Mouse (Mus musculus): ENCODE results near the gene Bcdin3d. TPM values are rescaled to one million over a fixed set of nuclear protein-coding genes. Genes with fewer than 3 reads are reported as not detected.

Gene Bcdin3d
- polyA plus RNA-seq (2014; fragmentation: Nextera tagmentation; extraction: Ambion mirVana) = 23.0 and 24.6 TPM in 2 replicates

DNA sequence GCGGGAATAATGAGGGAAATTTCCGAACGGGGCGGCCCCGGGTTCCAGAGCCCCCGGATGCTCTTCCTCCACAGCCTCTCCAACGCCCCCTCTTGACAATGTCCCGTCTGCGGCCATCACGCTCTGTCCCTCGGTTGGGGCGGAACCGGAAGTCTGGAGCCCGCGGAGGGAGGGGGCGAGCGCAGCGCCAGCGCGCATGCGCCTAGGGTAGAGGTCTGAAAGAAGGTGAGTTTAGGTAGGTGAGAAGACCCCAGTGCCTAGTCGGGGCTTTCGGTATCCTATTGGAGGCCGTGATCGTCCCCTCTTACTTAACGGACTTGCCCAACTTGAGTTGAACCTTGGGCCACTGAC lies at the start of gene Bcdin3d:
Gene Bcdin3d (minus strand): TSS at position 155 of the 351 bp plus-strand sequence.
- DNase-seq (peak; percentile 96), ATAC-seq (ENCODE audit: low FRiP score, low TSS enrichment) (peak; percentile 83)
- peak within 1 kb of the TSS; percentile 82 for H3K9ac ChIP-seq (replicated peaks; ENCODE audit: low read length)
- H3K27ac ChIP-seq (replicated peaks; ENCODE audit: low read depth, low read length) = peak within 1 kb of the TSS; percentile 78
- H3K4me3 ChIP-seq (replicated peaks; ENCODE audit: low read depth, low read length) = peak within 1 kb of the TSS; percentile 80
- H3K9me3 ChIP-seq (ENCODE audit: control insufficient read depth, low read length) = no peaks in the 10 kb centered on the region
- H3K4me2 ChIP-seq (ENCODE audit: low read length) = peak within 1 kb of the TSS; percentile 77
- WGBS = under 1% methylated on average over 26 of the region's 26 CpGs
- H3K27me3 ChIP-seq (ENCODE audit: control insufficient read depth, insufficient read depth, low read length) = no peaks in the 10 kb centered on the region
- H3K36me3 ChIP-seq (ENCODE audit: control insufficient read depth, insufficient read depth, low read length) = no peaks in the 10 kb centered on the region
- peaks cover 13% of the 10 kb centered on the region; the same call in 1 of the 2 replicates for H3K4me1 ChIP-seq (ENCODE audit: control insufficient read depth, insufficient read depth, low read length)

DNA sequence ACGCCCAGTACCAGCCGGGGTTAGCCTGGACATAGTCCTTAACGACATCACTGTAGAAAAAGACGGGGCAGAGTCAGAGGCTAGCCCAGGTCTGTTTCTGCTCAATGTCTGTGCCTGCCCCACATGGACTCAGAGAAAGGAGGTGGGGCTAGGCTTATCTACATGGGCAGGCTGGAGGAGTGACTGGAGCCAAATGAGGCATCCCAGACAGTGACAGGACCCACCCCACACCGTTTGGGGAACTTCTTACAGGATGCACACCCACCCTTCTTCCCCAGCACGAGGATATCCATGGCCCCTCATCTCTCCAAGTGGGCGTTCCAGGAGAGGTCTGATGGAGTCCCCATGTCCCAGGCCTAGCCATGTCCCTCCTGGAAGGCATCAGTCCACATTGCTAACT lies 45.8 kb upstream of the Bcdin3d start:
- ATAC-seq (ENCODE audit: low FRiP score, low TSS enrichment) = no peak

GRCm38 (mm10) chr15:99519626-99520025 lies 45.1 kb upstream of the Bcdin3d start:
- ATAC-seq (ENCODE audit: low FRiP score, low TSS enrichment) (no peak), DNase-seq (no peak)
- H3K36me3 ChIP-seq (ENCODE audit: control insufficient read depth, insufficient read depth, low read length) = no peaks in the 10 kb centered on the region
- no peak overlapping the region for H3K4me2 ChIP-seq (ENCODE audit: low read length)
- H3K27me3 ChIP-seq (ENCODE audit: control insufficient read depth, insufficient read depth, low read length) = no peaks in the 10 kb centered on the region
- H3K9ac ChIP-seq (replicated peaks; ENCODE audit: low read length) = no peak overlapping the region
- H3K4me3 ChIP-seq (replicated peaks; ENCODE audit: low read depth, low read length) = no peak overlapping the region
- no peaks in the 10 kb centered on the region for H3K9me3 ChIP-seq (ENCODE audit: control insufficient read depth, low read length)
- no peak overlapping the region for H3K27ac ChIP-seq (replicated peaks; ENCODE audit: low read depth, low read length)
- 90% methylated on average over 9 of the region's 9 CpGs for WGBS
- no peaks in the 10 kb centered on the region for H3K4me1 ChIP-seq (ENCODE audit: control insufficient read depth, insufficient read depth, low read length)

More for the DNA sequence above, 45.8 kb upstream of the Bcdin3d start:
- H3K9me3 ChIP-seq (ENCODE audit: control insufficient read depth, low read length) = no peaks in the 10 kb centered on the region
- H3K4me1 ChIP-seq (ENCODE audit: control insufficient read depth, insufficient read depth, low read length) = no peaks in the 10 kb centered on the region
- H3K9ac ChIP-seq (replicated peaks; ENCODE audit: low read length) = no peak overlapping the region
- no peak overlapping the region for H3K4me3 ChIP-seq (replicated peaks; ENCODE audit: low read depth, low read length)
- 86% methylated on average over 7 of the region's 7 CpGs for WGBS
- no peak overlapping the region for H3K27ac ChIP-seq (replicated peaks; ENCODE audit: low read depth, low read length)
- H3K4me2 ChIP-seq (ENCODE audit: low read length) = no peak overlapping the region
- H3K27me3 ChIP-seq (ENCODE audit: control insufficient read depth, insufficient read depth, low read length) = no peaks in the 10 kb centered on the region
- no peak for DNase-seq
- no peaks in the 10 kb centered on the region for H3K36me3 ChIP-seq (ENCODE audit: control insufficient read depth, insufficient read depth, low read length)

- no peaks in the 10 kb centered on the region for H3K4me1 ChIP-seq (ENCODE audit: control insufficient read depth, insufficient read depth, low read length)
- ATAC-seq (ENCODE audit: low FRiP score, low TSS enrichment) (no peak), DNase-seq (no peak)
- H3K9ac ChIP-seq (replicated peaks; ENCODE audit: low read length) = no peak overlapping the region
- no peak overlapping the region for H3K4me3 ChIP-seq (replicated peaks; ENCODE audit: low read depth, low read length)
- no peak overlapping the region for H3K27ac ChIP-seq (replicated peaks; ENCODE audit: low read depth, low read length)
- no peaks in the 10 kb centered on the region for H3K9me3 ChIP-seq (ENCODE audit: control insufficient read depth, low read length)
- H3K27me3 ChIP-seq (ENCODE audit: control insufficient read depth, insufficient read depth, low read length) = no peaks in the 10 kb centered on the region
- no peak overlapping the region for H3K4me2 ChIP-seq (ENCODE audit: low read length)
- 64% methylated on average over 7 of the region's 7 CpGs for WGBS
- H3K36me3 ChIP-seq (ENCODE audit: control insufficient read depth, insufficient read depth, low read length) = no peaks in the 10 kb centered on the region
Observed at GRCm38 (mm10) chr15:99517715-99518114, 43.2 kb upstream of the Bcdin3d start.

DNA sequence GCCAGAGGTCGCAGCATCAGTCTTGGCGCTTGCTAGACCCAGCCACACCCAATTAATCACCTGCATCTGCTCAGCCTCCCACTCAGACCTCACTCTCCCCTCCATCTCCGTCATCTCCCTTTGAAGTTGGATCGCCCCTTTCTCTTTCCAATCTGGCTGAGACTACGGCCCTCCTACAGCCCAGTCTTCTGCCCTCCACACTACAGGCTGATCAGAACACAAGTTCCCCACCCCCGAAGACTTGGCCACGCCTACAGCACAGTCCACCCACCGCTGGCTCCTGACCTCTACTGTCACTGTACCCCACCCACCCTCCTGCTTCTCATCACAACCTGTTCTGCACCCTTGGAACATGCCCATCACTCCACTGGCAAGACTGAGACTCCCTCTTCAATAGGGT lies 42.2 kb upstream of the Bcdin3d start:
- Histone ChIP-seq H3K9ac (replicated peaks; ENCODE audit: low read length) (no peak overlapping the region), H3K4me3 (replicated peaks; ENCODE audit: low read depth, low read length) (no peak overlapping the region), H3K27me3 (ENCODE audit: control insufficient read depth, insufficient read depth, low read length) (no peaks in the 10 kb centered on the region), H3K9me3 (ENCODE audit: control insufficient read depth, low read length) (no peaks in the 10 kb centered on the region), H3K27ac (replicated peaks; ENCODE audit: low read depth, low read length) (no peak overlapping the region), H3K4me1 (ENCODE audit: control insufficient read depth, insufficient read depth, low read length) (no peaks in the 10 kb centered on the region), H3K36me3 (ENCODE audit: control insufficient read depth, insufficient read depth, low read length) (no peaks in the 10 kb centered on the region), H3K4me2 (ENCODE audit: low read length) (no peak overlapping the region)
- 71% methylated on average over 8 of the region's 8 CpGs for WGBS
- ATAC-seq (ENCODE audit: low FRiP score, low TSS enrichment) (no peak), DNase-seq (no peak)

DNA sequence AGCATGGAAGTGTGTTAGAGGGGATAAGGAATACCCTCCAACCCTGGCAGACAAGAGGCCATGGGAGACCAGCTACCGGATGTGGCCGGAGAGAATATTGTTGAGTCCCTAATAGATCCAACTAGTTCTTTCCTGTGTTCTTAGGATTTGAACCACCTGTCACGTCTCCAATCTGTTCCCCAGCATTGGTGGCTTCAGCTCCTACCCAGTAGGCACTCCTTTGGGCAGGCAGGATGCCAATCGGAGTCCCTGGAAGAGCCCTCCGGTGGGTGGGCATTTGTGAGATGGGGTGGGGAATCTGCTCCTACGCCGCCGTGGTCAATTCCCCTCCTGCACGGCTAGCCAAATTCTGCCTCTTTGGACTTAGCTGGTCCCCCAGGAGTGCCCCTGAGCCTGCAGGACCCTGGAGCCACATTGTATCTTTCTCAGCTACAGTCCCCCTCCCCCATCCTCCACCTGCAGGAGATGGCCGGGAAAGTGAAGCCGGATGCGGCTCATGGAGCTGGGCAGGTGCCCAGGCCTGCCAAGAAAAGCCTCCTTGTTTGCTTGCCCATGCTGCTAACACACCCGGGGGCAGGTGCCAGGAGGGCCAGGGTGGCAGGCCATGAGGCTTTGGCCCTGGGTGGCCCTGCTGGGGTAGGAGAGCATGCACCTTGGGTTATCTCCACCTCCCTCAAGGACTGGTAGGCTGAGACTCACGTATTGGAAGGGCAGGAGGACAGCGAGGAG lies 37.4 kb upstream of the Bcdin3d start:
- DNase-seq = no peak
- WGBS = 83% methylated on average over 15 of the region's 15 CpGs
- ATAC-seq (ENCODE audit: low FRiP score, low TSS enrichment) = no peak

GRCm38 (mm10) chr15:99510621-99511020 lies 36.1 kb upstream of the Bcdin3d start:
- ATAC-seq (ENCODE audit: low FRiP score, low TSS enrichment) (no peak), DNase-seq (no peak)
- Histone ChIP-seq H3K4me3 (replicated peaks; ENCODE audit: low read depth, low read length) (no peak overlapping the region), H3K4me2 (ENCODE audit: low read length) (no peak overlapping the region), H3K4me1 (ENCODE audit: control insufficient read depth, insufficient read depth, low read length) (no peaks in the 10 kb centered on the region), H3K36me3 (ENCODE audit: control insufficient read depth, insufficient read depth, low read length) (no peaks in the 10 kb centered on the region), H3K9me3 (ENCODE audit: control insufficient read depth, low read length) (no peaks in the 10 kb centered on the region), H3K27me3 (ENCODE audit: control insufficient read depth, insufficient read depth, low read length) (no peaks in the 10 kb centered on the region), H3K9ac (replicated peaks; ENCODE audit: low read length) (no peak overlapping the region), H3K27ac (replicated peaks; ENCODE audit: low read depth, low read length) (no peak overlapping the region)
- WGBS = 82% methylated on average over 3 of the region's 3 CpGs

More for the DNA sequence above, 37.4 kb upstream of the Bcdin3d start:
- Histone ChIP-seq H3K4me1 (ENCODE audit: control insufficient read depth, insufficient read depth, low read length) (no peaks in the 10 kb centered on the region), H3K4me3 (replicated peaks; ENCODE audit: low read depth, low read length) (no peak overlapping the region), H3K27ac (replicated peaks; ENCODE audit: low read depth, low read length) (no peak overlapping the region), H3K36me3 (ENCODE audit: control insufficient read depth, insufficient read depth, low read length) (no peaks in the 10 kb centered on the region), H3K4me2 (ENCODE audit: low read length) (no peak overlapping the region), H3K9ac (replicated peaks; ENCODE audit: low read length) (no peak overlapping the region), H3K9me3 (ENCODE audit: control insufficient read depth, low read length) (no peaks in the 10 kb centered on the region), H3K27me3 (ENCODE audit: control insufficient read depth, insufficient read depth, low read length) (no peaks in the 10 kb centered on the region)

- WGBS = 90% methylated on average over 7 of the region's 7 CpGs
- Histone ChIP-seq H3K9ac (replicated peaks; ENCODE audit: low read length) (no peak overlapping the region), H3K9me3 (ENCODE audit: control insufficient read depth, low read length) (no peaks in the 10 kb centered on the region), H3K4me1 (ENCODE audit: control insufficient read depth, insufficient read depth, low read length) (no peaks in the 10 kb centered on the region), H3K4me2 (ENCODE audit: low read length) (no peak overlapping the region), H3K27ac (replicated peaks; ENCODE audit: low read depth, low read length) (no peak overlapping the region), H3K27me3 (ENCODE audit: control insufficient read depth, insufficient read depth, low read length) (no peaks in the 10 kb centered on the region), H3K36me3 (ENCODE audit: control insufficient read depth, insufficient read depth, low read length) (no peaks in the 10 kb centered on the region), H3K4me3 (replicated peaks; ENCODE audit: low read depth, low read length) (no peak overlapping the region)
- DNase-seq (no peak), ATAC-seq (ENCODE audit: low FRiP score, low TSS enrichment) (no peak)
Observed at GRCm38 (mm10) chr15:99509840-99510239, 35.3 kb upstream of the Bcdin3d start.

All from midbrain, embryonic 14.5 days (tissue).